Mouse (Mus musculus): Measurements from ENCODE around the gene Pdp2.

DNA sequence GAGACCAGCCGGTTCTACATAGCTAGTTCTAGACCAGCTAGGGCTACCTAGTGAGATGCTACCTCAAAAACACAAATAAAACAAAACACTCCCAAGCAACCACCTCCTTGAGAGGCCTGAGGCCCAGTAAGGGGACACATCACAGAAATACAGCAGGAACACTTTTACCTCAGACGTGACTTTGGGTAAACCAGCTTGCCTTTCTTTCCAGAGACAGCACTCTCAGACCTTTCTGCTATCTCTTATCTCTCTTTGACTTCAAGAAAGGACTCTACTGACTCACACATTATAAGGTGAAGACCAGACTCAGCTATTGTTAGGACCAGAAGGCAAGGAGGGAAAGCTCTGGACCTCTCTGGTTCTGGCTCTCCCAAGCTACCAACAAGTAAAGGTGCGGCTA is 967 bp upstream of the Pdp2 start:
- TF ChIP-seq POLR2A (IDR thresholded peaks at IDR 0.05; ENCODE audit: borderline replicate concordance, insufficient read depth, low read length) = no peak
- TF ChIP-seq CTCF (IDR thresholded peaks at IDR 0.05; ENCODE audit: borderline replicate concordance, insufficient read depth, low read depth, low read length) = no peak

Measured in cerebellum, adult 2 months (tissue).